Mouse (Mus musculus) bone marrow, adult 2 months (tissue): ENCODE results near the gene Farp2.

Source experiments
- CTCF ChIP-seq: fragments of 200-500 bp; IDR thresholded peaks from 2 replicates; pipeline ENCODE4 v1.5.1; 2011; ENCODE audit warnings: low read length, control low read depth; ENCODE audit not compliant: control insufficient read depth, insufficient read depth
- POLR2A ChIP-seq: fragments of 200-500 bp; IDR thresholded peaks from 2 replicates; pipeline ENCODE4 v1.6.1; 2011; ENCODE audit warnings: low read depth, mild to moderate bottlenecking, control low read depth, low read length, borderline replicate concordance; ENCODE audit not compliant: control insufficient read depth

DNA sequence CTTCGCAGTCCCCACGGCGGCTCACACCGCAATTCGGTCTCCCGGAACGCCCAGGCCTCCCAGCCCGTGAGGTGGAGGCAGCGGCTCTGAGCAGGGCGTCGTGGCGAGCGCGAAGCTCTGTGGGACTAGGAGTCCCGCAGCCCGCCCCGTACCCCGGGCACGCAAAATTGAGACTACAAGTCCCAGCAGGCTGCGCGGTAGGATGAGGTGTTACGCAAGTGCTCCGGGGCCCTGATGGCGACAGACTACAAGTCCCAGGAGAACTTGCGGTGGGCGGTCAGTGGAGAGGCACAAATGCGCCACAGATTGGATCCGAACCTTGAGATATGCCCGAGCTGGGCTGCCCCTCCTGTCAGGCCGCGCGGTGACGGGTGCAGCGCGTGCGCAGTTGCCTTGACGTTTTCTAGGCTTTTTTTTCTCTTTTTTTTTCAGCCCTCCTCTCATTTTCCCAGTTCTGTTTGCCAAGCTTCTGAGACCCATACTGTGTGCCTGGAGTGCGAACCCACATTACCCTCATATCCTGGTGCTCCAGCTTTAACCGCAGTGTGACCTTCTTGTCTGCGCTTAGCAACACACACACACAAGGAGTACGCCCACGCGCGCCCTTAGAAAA lies 123.8 kb downstream of the Farp2 start:
- peak; percentile 61; the same call in 1 of the 2 replicates for TF ChIP-seq POLR2A
- TF ChIP-seq CTCF, result no peak
